Mouse (Mus musculus): Measurements from ENCODE around the gene Ifitm10. TPM values are rescaled to one million over a fixed set of nuclear protein-coding genes. Genes with fewer than 3 reads are reported as not detected.
"Not testable (repeated sequence)": the region's sequence is repeated elsewhere in the genome, so short reads cannot be mapped to it uniquely, and the experiment has no call there.

Ifitm10 gene
- polyA plus RNA-seq, 1 experiment from 2014 or later, result 11.2 TPM

GRCm38 (mm10) chr7:142326714-142327445, 46.7 kb downstream of the Ifitm10 start:
- Histone ChIP-seq H3K27me3 (ENCODE audit: control insufficient read depth, insufficient read depth, low read length) (no peaks in the 10 kb centered on the region), H3K9me3 (ENCODE audit: control insufficient read depth, low read length) (no peaks in the 10 kb centered on the region), H3K36me3 (ENCODE audit: control insufficient read depth, insufficient read depth, low read length) (no peaks in the 10 kb centered on the region), H3K9ac (replicated peaks; ENCODE audit: low read depth, low read length) (no peak overlapping the region), H3K4me3 (ENCODE audit: low read depth, low read length) (no peak overlapping the region), H3K4me2 (ENCODE audit: low read depth, low read length) (no peak overlapping the region), H3K4me1 (ENCODE audit: control insufficient read depth, insufficient read depth, low read length) (no peaks in the 10 kb centered on the region), H3K27ac (ENCODE audit: low read depth, low read length) (no peak overlapping the region)
- no peak for ATAC-seq (ENCODE audit: low read depth)
- WGBS, result 74% methylated on average over 9 of the region's 9 CpGs

- Histone ChIP-seq H3K9ac (replicated peaks; ENCODE audit: low read depth, low read length) (no peak overlapping the region), H3K9me3 (ENCODE audit: control insufficient read depth, low read length) (no peaks in the 10 kb centered on the region), H3K4me1 (ENCODE audit: control insufficient read depth, insufficient read depth, low read length) (peaks cover 6% of the 10 kb centered on the region; the same call in 1 of the 2 replicates), H3K36me3 (ENCODE audit: control insufficient read depth, insufficient read depth, low read length) (no peaks in the 10 kb centered on the region), H3K4me3 (ENCODE audit: low read depth, low read length) (no peak overlapping the region), H3K27ac (ENCODE audit: low read depth, low read length) (no peak overlapping the region), H3K4me2 (ENCODE audit: low read depth, low read length) (no peak overlapping the region), H3K27me3 (ENCODE audit: control insufficient read depth, insufficient read depth, low read length) (no peaks in the 10 kb centered on the region)
- no peak for ATAC-seq (ENCODE audit: low read depth)
- 86% methylated on average over 12 of the region's 12 CpGs for WGBS
Observed at GRCm38 (mm10) chr7:142323396-142324117, 50.0 kb downstream of the Ifitm10 start.

- Histone ChIP-seq H3K27ac (ENCODE audit: low read depth, low read length) (no peak overlapping the region), H3K4me3 (ENCODE audit: low read depth, low read length) (no peak overlapping the region)
Observed at GRCm38 (mm10) chr7:142322641-142323040, 50.9 kb downstream of the Ifitm10 start.

GRCm38 (mm10) chr7:142321637-142322306, 51.8 kb downstream of the Ifitm10 start:
- not testable (repeated sequence) for H3K27me3 ChIP-seq (ENCODE audit: control insufficient read depth, insufficient read depth, low read length); H3K9me3 ChIP-seq (ENCODE audit: control insufficient read depth, low read length); H3K36me3 ChIP-seq (ENCODE audit: control insufficient read depth, insufficient read depth, low read length); H3K27ac ChIP-seq (ENCODE audit: low read depth, low read length); H3K4me3 ChIP-seq (ENCODE audit: low read depth, low read length); H3K4me1 ChIP-seq (ENCODE audit: control insufficient read depth, insufficient read depth, low read length); H3K9ac ChIP-seq (replicated peaks; ENCODE audit: low read depth, low read length); ATAC-seq (ENCODE audit: low read depth); H3K4me2 ChIP-seq (ENCODE audit: low read depth, low read length)
- WGBS, result 45% methylated on average over 4 of the region's 10 CpGs

More at GRCm38 (mm10) chr7:142322641-142323040, 50.9 kb downstream of the Ifitm10 start:
- Histone ChIP-seq H3K36me3 (ENCODE audit: control insufficient read depth, insufficient read depth, low read length) (no peaks in the 10 kb centered on the region), H3K4me2 (ENCODE audit: low read depth, low read length) (no peak overlapping the region), H3K4me1 (ENCODE audit: control insufficient read depth, insufficient read depth, low read length) (peaks cover 6% of the 10 kb centered on the region; the same call in 1 of the 2 replicates), H3K9ac (replicated peaks; ENCODE audit: low read depth, low read length) (no peak overlapping the region), H3K9me3 (ENCODE audit: control insufficient read depth, low read length) (no peaks in the 10 kb centered on the region), H3K27me3 (ENCODE audit: control insufficient read depth, insufficient read depth, low read length) (no peaks in the 10 kb centered on the region)
- no peak for ATAC-seq (ENCODE audit: low read depth)
- 94% methylated on average over 6 of the region's 6 CpGs for WGBS

- Histone ChIP-seq H3K4me2 (ENCODE audit: low read depth, low read length) (no peak overlapping the region), H3K4me1 (ENCODE audit: control insufficient read depth, insufficient read depth, low read length) (peaks cover 6% of the 10 kb centered on the region; the same call in 1 of the 2 replicates), H3K36me3 (ENCODE audit: control insufficient read depth, insufficient read depth, low read length) (no peaks in the 10 kb centered on the region), H3K4me3 (ENCODE audit: low read depth, low read length) (no peak overlapping the region), H3K9me3 (ENCODE audit: control insufficient read depth, low read length) (no peaks in the 10 kb centered on the region), H3K9ac (replicated peaks; ENCODE audit: low read depth, low read length) (no peak overlapping the region), H3K27ac (ENCODE audit: low read depth, low read length) (no peak overlapping the region), H3K27me3 (ENCODE audit: control insufficient read depth, insufficient read depth, low read length) (no peaks in the 10 kb centered on the region)
- WGBS, result 29% methylated on average over 2 of the region's 2 CpGs
- ATAC-seq (ENCODE audit: low read depth), result no peak
Observed at GRCm38 (mm10) chr7:142320906-142321305, 52.6 kb downstream of the Ifitm10 start.

- H3K4me3 ChIP-seq (ENCODE audit: low read depth, low read length), result no peak overlapping the region
- H3K9ac ChIP-seq (replicated peaks; ENCODE audit: low read depth, low read length), result no peak overlapping the region
- peaks cover 6% of the 10 kb centered on the region; the same call in 1 of the 2 replicates for H3K4me1 ChIP-seq (ENCODE audit: control insufficient read depth, insufficient read depth, low read length)
- H3K4me2 ChIP-seq (ENCODE audit: low read depth, low read length), result no peak overlapping the region
- no peaks in the 10 kb centered on the region for H3K9me3 ChIP-seq (ENCODE audit: control insufficient read depth, low read length)
- WGBS, result 56% methylated on average over 11 of the region's 11 CpGs
- H3K27me3 ChIP-seq (ENCODE audit: control insufficient read depth, insufficient read depth, low read length), result no peaks in the 10 kb centered on the region
- ATAC-seq (ENCODE audit: low read depth), result no peak
- H3K36me3 ChIP-seq (ENCODE audit: control insufficient read depth, insufficient read depth, low read length), result no peaks in the 10 kb centered on the region
- peak overlapping the region; percentile 30 for H3K27ac ChIP-seq (ENCODE audit: low read depth, low read length)
Observed at GRCm38 (mm10) chr7:142319124-142319523, 54.4 kb downstream of the Ifitm10 start.

GRCm38 (mm10) chr7:142317216-142317615, 56.3 kb downstream of the Ifitm10 start:
- Histone ChIP-seq H3K9me3 (ENCODE audit: control insufficient read depth, low read length) (no peaks in the 10 kb centered on the region), H3K4me1 (ENCODE audit: control insufficient read depth, insufficient read depth, low read length) (peaks cover 6% of the 10 kb centered on the region; the same call in 1 of the 2 replicates), H3K4me2 (ENCODE audit: low read depth, low read length) (no peak overlapping the region), H3K27me3 (ENCODE audit: control insufficient read depth, insufficient read depth, low read length) (no peaks in the 10 kb centered on the region), H3K4me3 (ENCODE audit: low read depth, low read length) (no peak overlapping the region), H3K9ac (replicated peaks; ENCODE audit: low read depth, low read length) (no peak overlapping the region), H3K36me3 (ENCODE audit: control insufficient read depth, insufficient read depth, low read length) (no peaks in the 10 kb centered on the region), H3K27ac (ENCODE audit: low read depth, low read length) (no peak overlapping the region)
- ATAC-seq (ENCODE audit: low read depth), result no peak
- WGBS, result 85% methylated on average over 5 of the region's 5 CpGs

- Histone ChIP-seq H3K36me3 (ENCODE audit: control insufficient read depth, insufficient read depth, low read length) (no peaks in the 10 kb centered on the region), H3K4me1 (ENCODE audit: control insufficient read depth, insufficient read depth, low read length) (peaks cover 6% of the 10 kb centered on the region; the same call in 1 of the 2 replicates), H3K27me3 (ENCODE audit: control insufficient read depth, insufficient read depth, low read length) (no peaks in the 10 kb centered on the region), H3K9me3 (ENCODE audit: control insufficient read depth, low read length) (no peaks in the 10 kb centered on the region), H3K4me3 (ENCODE audit: low read depth, low read length) (no peak overlapping the region), H3K27ac (ENCODE audit: low read depth, low read length) (no peak overlapping the region), H3K4me2 (ENCODE audit: low read depth, low read length) (no peak overlapping the region), H3K9ac (replicated peaks; ENCODE audit: low read depth, low read length) (no peak overlapping the region)
- peak; percentile 68 for ATAC-seq (ENCODE audit: low read depth)
- 51% methylated on average over 6 of the region's 6 CpGs for WGBS
Observed at GRCm38 (mm10) chr7:142316558-142316957, 57.0 kb downstream of the Ifitm10 start.

All from neural tube, embryonic 14.5 days (tissue).